Mouse (Mus musculus): ENCODE measurements at regions not wholly inside any gene's neighbourhood (a gene's known extent, or its start where the extent isn't known, plus 50 kb on each side); places are given as distances from the start of the nearest gene placed in this dataset.

DNA sequence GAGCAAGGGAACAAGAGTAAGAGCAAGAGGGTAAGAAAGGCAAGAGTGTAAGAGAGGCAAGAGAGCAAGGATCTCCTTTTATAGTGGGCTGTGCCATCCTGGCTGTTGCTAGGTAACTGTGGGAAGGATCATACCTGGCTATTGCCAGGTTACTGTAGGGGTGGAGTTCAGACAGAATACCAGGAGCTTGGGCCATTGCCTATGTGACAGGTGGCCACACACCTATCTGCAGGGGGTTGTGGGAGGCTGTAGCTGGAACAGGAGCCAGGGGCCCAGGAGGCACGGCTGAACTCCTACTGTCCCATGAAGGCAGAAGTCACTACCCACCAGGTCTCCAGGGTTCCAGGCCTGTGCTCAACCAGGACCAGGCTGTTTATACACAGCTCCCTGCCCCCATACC is 1149.0 kb downstream of the 9330182O14Rik start:
- TF ChIP-seq POLR2A (IDR thresholded peaks at IDR 0.05; ENCODE audit: control insufficient read depth, extremely low read depth, insufficient read depth, low read length, poor library complexity) = no peak
- no peak for TF ChIP-seq CTCF (IDR thresholded peaks at IDR 0.05; ENCODE audit: borderline replicate concordance, control insufficient read depth, extremely low read depth, insufficient read depth, low read length, poor library complexity)

Measured in thymus, adult 2 months (tissue).